Mouse (Mus musculus): ENCODE data around the gene Igfbp7.
"Not testable (repeated sequence)": the region's sequence is repeated elsewhere in the genome, so short reads cannot be mapped to it uniquely, and the experiment has no call there.

The Igfbp7 gene

GRCm38 (mm10) chr5:77407341-77408298 lies at the start of gene Igfbp7:
TSS of gene Igfbp7 (minus strand) at chr5:77408041.
- DNase-seq: peak; percentile 54

DNA sequence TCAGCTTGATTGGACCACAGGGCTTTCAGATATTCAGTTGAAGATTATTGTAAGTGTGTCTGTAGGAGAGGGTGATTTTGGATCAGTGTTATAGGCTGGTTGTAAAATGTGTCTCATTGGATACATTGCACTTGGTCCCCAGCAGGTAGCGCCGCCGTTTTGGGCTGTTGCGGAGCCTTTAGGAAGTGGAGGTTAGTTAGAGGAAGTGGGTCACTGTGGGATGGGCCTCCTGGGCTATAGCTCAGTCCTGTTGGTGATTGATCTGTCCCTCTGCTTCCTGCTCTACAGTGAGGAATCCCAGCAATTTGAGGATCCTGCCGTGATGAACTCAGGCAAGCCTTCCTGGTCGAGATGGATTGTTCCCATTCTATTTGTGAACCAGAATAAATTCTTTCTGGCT lies 44.3 kb upstream of the Igfbp7 start:
- no peak for DNase-seq

DNA sequence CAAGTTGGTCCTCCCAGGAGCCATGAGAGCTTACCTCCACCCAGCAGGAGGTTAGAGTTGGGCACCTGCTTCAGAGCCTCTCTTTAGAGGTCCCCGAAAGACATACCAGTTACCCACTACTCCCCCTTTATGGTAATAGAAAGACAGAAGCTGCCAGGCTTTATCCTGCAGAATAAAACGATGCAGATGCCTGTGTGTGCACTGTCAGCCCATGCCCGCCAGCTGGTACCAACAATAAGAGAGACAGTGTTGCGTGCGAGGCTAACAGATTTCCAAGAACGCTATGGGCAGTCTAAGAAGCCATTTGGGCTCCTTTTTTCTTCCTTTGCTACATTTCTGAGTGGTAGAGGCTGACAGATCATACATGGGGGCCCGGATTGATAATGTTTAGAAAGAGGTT lies 41.7 kb upstream of the Igfbp7 start:
- DNase-seq: no peak

- DNase-seq: no peak
These were observed 37.6 kb upstream of the Igfbp7 start for GRCm38 (mm10) chr5:77445431-77445830.

- no peak for DNase-seq
These were observed 36.2 kb upstream of the Igfbp7 start for GRCm38 (mm10) chr5:77443889-77444573.

GRCm38 (mm10) chr5:77442856-77443623 lies 35.2 kb upstream of the Igfbp7 start:
- DNase-seq: peak in 1 of 2 experiments; percentile 19

- DNase-seq: no peak
These were observed 28.5 kb upstream of the Igfbp7 start for GRCm38 (mm10) chr5:77436308-77436707.

GRCm38 (mm10) chr5:77434060-77434459 lies 26.2 kb upstream of the Igfbp7 start:
- no peak for DNase-seq

GRCm38 (mm10) chr5:77433561-77433960 lies 25.7 kb upstream of the Igfbp7 start:
- no peak for DNase-seq

DNA sequence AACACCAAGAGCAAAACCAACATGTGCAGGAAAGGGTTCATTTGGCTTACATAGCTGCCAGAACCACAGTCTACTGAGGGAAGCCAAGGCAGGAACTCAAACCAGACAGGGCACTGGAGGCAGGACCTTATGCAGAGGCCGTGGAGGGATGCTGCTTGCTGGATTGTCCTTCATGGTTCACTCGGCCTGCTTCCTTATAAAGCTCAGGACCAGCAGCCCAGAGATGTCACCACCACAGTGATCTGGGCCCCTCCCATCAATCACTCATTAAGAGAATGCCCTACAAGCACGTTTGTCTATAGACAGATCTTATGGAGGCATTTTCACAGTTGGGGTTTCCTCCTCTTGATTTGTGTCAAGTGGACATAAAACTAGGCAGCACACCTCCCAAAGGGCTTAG lies 25.3 kb upstream of the Igfbp7 start:
- no peak for DNase-seq

DNA sequence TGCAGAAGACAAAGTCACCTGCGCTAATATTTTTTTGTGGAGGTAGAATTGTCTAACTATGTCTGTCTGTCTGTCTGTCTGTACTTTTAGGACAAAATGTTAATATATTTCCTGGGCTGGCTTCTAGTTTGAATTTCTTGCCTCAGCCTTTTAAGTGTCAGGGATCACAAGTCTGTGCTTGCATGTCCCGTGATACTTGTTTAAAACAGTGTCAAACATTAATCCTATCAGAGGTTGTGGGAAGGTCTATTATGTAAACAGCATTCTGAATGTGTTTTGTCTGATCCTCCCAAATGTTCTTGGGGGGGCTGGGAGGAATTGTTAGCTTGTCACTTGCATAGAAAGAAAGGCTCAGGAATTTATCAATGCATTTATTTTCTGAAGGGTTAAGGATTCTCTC lies 24.6 kb upstream of the Igfbp7 start:
- DNase-seq: no peak

DNA sequence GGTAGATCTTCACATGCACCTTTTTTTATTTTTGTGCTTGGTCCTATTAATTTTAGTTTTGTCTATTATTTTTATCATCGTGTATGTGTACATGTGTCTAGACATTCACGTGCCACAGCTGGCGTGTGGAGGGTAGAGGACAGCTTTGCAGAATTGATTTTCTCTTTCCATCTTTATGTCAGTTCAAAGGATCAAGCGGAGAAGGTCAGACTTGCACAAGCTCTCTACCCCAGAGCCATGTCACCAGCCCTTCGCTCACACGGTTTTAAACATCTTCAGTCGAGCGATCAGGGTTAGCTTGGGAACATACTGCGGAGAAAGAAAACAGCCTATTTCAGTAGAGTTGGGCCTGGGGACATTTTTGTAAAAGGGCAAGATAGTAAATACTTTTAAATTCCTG lies 23.2 kb upstream of the Igfbp7 start:
- DNase-seq: no peak

- no peak for DNase-seq
These were observed 22.6 kb upstream of the Igfbp7 start for GRCm38 (mm10) chr5:77430471-77430870.

DNA sequence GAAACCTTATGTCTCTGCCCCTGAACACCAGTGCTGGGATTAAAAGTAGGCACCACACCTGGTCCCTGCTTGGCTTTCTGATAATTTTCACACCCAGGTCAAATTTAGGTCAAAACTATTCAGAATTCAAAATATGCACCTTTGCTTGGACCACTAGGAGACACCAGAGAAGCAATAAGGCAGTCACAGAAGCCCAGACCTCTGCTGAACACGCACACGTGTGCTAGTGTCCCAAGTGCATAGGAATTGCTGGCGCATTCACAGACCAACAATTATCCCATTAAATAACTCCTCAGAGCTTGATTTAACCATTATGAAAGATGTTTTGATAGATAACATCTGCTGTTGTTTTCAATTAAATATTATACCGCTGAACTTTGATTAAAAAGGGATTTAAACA lies 22.2 kb upstream of the Igfbp7 start:
- no peak for DNase-seq

GRCm38 (mm10) chr5:77428526-77428925 lies 20.7 kb upstream of the Igfbp7 start:
- DNase-seq: no peak

DNA sequence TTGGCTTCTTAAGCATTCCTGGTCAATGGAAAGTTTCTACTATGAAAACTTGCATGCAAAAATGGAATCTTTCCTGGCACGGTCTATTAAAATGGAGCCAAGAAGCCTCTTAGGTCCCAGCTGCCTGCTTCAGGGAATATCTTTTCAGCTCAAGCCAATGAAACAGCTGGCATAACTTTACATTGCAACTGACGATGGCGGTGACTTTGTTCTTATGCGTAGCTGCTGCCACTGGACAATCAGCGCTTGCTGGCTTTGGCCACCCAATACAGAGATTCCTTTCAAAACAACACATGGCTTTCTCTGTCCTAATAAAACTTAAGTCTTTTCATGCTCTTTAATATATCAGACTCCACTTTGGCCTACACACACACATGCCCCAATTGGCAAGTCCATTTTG lies 20.1 kb upstream of the Igfbp7 start:
- no peak for DNase-seq

DNA sequence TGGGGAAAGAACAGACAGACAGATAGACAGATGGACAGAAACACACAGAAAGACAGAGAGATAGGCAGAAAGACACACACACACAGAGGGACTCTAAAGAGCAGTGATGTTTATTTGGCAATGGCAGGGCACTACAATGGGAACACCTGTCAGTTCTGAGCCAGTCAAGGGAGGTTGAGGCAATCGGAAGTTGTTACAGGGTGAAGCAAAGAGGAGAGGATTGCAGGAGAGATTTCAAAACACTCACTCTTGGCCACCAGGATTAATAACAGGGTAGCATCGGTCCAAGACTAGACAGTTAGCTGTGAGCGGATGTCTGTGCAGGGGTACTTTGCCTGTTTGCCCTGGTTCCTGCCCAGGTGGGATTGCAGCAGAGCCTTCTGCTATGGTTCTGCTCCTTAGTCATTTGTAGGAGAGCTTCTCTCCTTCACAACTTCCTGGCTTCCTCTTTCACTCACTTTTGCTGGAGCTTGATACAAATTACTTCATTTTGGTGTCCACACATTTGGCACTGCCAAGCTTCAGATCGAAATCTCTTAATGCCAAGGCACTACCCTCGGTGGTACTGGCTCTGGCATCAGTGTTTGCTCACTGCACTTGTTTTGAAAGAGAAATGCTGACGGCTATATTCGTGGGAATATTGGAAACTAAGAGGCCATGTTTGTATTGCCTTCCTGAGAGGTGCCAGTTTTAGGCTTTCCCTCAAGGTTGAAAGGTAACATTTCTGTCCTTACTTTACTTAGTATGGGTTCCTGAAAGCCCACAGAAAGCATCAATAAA lies 18.1 kb upstream of the Igfbp7 start:
- no peak for DNase-seq

GRCm38 (mm10) chr5:77419537-77419936 lies 11.7 kb upstream of the Igfbp7 start:
- not testable (repeated sequence) for DNase-seq

GRCm38 (mm10) chr5:77416058-77416457 lies 8.2 kb upstream of the Igfbp7 start:
- DNase-seq: no peak

GRCm38 (mm10) chr5:77408530-77408929 lies 689 bp upstream of the Igfbp7 start:
- DNase-seq: no peak

DNA sequence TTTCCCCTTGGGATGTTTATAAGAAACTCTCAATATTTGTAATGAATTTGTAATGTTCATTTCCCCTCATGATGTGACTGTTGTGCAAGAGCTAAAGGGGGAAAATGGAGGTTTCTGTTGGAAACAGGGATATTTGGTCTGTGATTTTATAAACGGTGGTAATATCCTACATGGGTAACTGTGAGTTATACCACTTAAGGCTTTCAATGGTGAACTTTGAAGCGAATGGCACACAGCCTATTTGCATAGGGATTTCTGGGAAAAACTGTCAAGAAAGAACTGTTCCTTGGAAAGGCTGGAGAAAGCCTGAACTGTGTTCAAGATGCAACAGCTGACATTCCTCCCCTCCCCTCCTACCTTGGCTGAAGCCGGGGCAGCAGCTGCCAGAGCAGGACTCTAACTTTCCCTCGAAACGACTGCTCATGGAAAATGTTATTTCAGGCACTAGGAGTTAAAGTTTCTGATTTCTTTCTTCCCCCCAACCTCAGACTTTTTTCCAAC lies 1.4 kb downstream of the Igfbp7 start:
- no peak for DNase-seq

DNA sequence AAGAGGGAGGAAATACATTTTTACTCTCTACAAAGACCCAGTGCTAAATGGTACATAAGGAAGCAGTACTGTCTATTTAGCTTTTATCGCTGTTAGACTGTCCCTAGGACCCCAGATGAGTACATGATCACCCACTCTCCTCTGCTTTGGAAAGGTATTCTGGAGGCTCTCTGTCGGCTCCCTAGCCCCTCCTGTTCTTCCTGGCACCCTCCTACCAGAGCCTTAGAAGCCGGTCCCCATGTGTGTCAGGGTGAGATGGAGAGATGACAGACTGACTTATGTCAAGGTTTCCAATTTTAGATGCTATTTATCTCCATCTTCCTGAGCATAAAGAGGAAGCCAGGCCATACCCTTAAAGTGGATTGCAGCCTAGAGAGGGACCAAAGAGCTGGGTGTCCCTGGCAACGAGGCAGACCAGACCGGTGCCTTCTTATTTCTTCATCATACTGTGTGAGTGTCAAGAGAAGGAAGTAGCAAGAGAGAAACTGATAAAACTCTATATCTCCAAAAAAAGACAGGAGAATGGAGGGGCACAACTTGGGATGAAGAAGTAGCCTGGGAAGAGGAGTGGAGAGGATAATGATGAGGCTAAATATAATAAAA lies 2.3 kb downstream of the Igfbp7 start:
- no peak for DNase-seq

Data from thymus, postnatal 36 days (tissue).